Mouse (Mus musculus) bone marrow, adult 2 months (tissue): Measurements from ENCODE around the gene Nppa. TPM values are rescaled to one million over a fixed set of nuclear protein-coding genes. Genes with fewer than 3 reads are reported as not detected.

Experiments used
- H3K27ac ChIP-seq: fragments of 200-500 bp; 2 replicates; pipeline ENCODE4 v1.5.1; 2012; ENCODE audit warnings: low read depth, mild to moderate bottlenecking, control low read depth, inconsistent platforms, low read length; ENCODE audit not compliant: control insufficient read depth, poor library complexity, insufficient read depth
- H3K4me1 ChIP-seq: fragments of 200-500 bp; 2 replicates; pipeline ENCODE4 v1.6.1; 2011; ENCODE audit warnings: low read length; ENCODE audit not compliant: control insufficient read depth, insufficient read depth
- H3K4me3 ChIP-seq: fragments of 200-500 bp; replicated peaks from 2 replicates; pipeline ENCODE3; 2011; ENCODE audit warnings: mild to moderate bottlenecking, low read depth, low read length, control low read depth; ENCODE audit not compliant: control insufficient read depth
- CTCF ChIP-seq: fragments of 200-500 bp; IDR thresholded peaks from 2 replicates; pipeline ENCODE4 v1.5.1; 2011; ENCODE audit warnings: low read length, control low read depth; ENCODE audit not compliant: control insufficient read depth, insufficient read depth
- POLR2A ChIP-seq: fragments of 200-500 bp; IDR thresholded peaks from 2 replicates; pipeline ENCODE4 v1.6.1; 2011; ENCODE audit warnings: low read depth, mild to moderate bottlenecking, control low read depth, low read length, borderline replicate concordance; ENCODE audit not compliant: control insufficient read depth
- WGBS: fragments of 180-500 bp; shearing (Covaris S2); methylation state at CpG from one replicate; pipeline ENCODE4 v1.1.7; 2018; 5-methylcytosine and 5-hydroxymethylcytosine counted together
- polyA plus RNA-seq: library from polyadenylated mRNA; stranded (reverse); fragments of >200 nt; gene quantifications from 2 replicates; pipeline ENCODE4 v1.2.4, GENCODE M21; 2011; ENCODE audit warnings: low replicate concordance; ENCODE audit not compliant: missing spikeins, insufficient read depth, insufficient read length

Gene Nppa
- polyA plus RNA-seq, 1 experiment, result not detected

- no peak overlapping the region for H3K4me3 ChIP-seq
- no peaks in the 10 kb centered on the region for H3K4me1 ChIP-seq
- 96% methylated on average over 13 of the region's 13 CpGs for WGBS
- no peak overlapping the region for H3K27ac ChIP-seq
- TF ChIP-seq CTCF, result no peak
- no peak for TF ChIP-seq POLR2A
Measured at GRCm38 (mm10) chr4:148051046-148051776, 50.7 kb downstream of the Nppa start.

Other genes with a start within 250 kb of the Nppa start
- 6.1 and 13.8 TPM in 2 replicates for gene Zfp984, start 190.9 kb upstream of the Nppa start, polyA plus RNA-seq
- gene Zfp933, start 152.4 kb upstream of the Nppa start, polyA plus RNA-seq, result 2.0 and 4.5 TPM in 2 replicates
- gene Miip, start 131.9 kb upstream of the Nppa start, polyA plus RNA-seq, result 88.5 and 129 TPM in 2 replicates
- gene Fv1, start 131.7 kb upstream of the Nppa start, polyA plus RNA-seq, result 2.1 and 3.3 TPM in 2 replicates
- gene Mfn2, start 96.0 kb upstream of the Nppa start, polyA plus RNA-seq, result 12.1 and 23.5 TPM in 2 replicates
- 5.6 and 10.2 TPM in 2 replicates for gene Plod1, start 64.0 kb upstream of the Nppa start, polyA plus RNA-seq
- 12.4 and 19.6 TPM in 2 replicates for gene 2510039O18Rik, start 59.8 kb upstream of the Nppa start, polyA plus RNA-seq
- not detected in 2 replicates for gene Nppb, start 14.9 kb upstream of the Nppa start, polyA plus RNA-seq
- gene Clcn6, start 38.1 kb downstream of the Nppa start, polyA plus RNA-seq, result 3.4 and 6.8 TPM in 2 replicates
- gene Mthfr, start 38.4 kb downstream of the Nppa start, polyA plus RNA-seq, result 5.2 and 9.6 TPM in 2 replicates
- gene Agtrap, start 87.3 kb downstream of the Nppa start, polyA plus RNA-seq, result 10.0 and 20.9 TPM in 2 replicates
- 7.4 and 13.9 TPM in 2 replicates for gene Mad2l2, start 129.7 kb downstream of the Nppa start, polyA plus RNA-seq
- gene Draxin, start 130.0 kb downstream of the Nppa start, polyA plus RNA-seq, result 1.7 and 5.6 TPM in 2 replicates
- gene Fbxo6, start 151.4 kb downstream of the Nppa start, polyA plus RNA-seq, result 3.4 and 11.2 TPM in 2 replicates
- gene Fbxo44, start 159.8 kb downstream of the Nppa start, polyA plus RNA-seq, result 1.7 TPM in 1 of 2 replicates, not detected in the other
- gene Fbxo2, start 159.9 kb downstream of the Nppa start, polyA plus RNA-seq, result not detected in 2 replicates